Mouse (Mus musculus) thymus, postnatal 10 days (tissue): ENCODE data around the gene Palld.

Experiments
- DNase-seq, 2 experiments: peaks; one replicate each; pipeline ENCODE4 v3.0.0; 2021; ENCODE audit warnings: low spot score in 2 of 2

The Palld gene

DNA sequence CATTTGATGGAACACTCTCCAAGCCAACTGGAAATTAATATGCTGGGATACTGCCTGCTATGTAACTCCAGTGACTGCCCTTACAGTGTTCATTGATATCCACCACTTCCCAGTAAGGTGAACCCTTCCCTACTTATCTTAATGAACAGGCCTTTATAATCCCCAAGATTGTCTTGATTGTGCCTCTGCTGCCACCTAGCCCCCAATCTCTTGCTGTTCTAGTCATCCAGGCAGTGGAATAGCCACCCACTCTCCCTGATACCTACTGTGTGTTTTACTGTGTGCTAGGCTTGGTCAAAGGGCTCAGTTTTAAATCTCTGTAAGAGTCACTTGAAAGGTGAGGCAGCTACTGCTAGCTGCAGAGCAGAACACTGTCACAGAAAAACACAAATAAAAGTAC, 216.2 kb downstream of the Palld start:
- no peak for DNase-seq

GRCm38 (mm10) chr8:61685280-61685679, 217.2 kb downstream of the Palld start:
- no peak for DNase-seq

DNA sequence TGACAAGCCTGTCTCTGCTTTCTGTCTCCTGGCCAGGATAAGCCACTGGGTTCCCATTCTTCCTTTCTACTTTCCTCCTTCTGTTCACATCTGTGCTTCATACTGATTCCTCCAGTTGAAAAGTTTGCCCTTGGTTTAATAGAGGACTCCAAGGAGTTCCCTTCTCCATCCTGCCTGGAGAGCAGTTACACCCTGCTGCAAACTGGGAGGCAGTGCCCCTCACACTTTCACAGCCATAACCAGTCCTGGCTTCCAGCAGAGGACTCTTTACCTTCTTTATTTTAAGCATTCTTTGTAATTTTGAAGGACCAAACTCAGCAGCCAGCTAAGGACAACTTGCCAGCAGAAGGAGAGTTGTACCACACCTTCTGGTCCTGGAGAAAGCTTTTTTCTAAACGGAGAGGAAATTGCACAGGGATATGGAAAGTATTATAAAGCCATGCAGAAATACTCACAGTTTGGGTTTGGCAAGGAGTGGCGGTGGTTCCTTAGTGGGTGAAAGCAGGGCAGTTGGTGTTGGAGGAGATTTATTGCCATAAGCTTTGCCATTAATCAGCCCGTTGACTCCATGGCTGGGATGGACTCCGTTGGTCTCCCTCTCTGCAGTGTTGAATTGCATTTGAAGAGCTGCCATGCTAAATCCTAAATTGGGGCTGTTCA, 218.1 kb downstream of the Palld start:
- DNase-seq: no peak

DNA sequence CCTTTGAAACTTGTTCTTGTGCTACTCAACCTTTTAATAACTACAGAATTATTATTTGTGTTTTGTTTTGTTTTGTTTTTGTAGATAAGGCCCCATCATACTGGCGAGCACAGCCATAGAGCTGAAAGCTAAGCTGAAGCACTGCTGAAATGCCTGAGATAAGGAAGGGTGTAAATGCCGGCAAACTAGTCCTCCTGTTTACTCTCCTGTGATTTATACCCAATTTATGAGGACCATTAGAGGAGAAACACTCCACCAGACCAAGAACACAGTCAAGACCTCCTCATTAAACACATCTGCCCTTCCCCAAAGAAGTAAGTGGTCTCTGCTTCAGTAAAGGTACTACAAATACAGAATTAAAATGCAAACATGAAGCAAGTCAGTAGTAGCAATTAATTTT, 219.6 kb downstream of the Palld start:
- no peak for DNase-seq

DNA sequence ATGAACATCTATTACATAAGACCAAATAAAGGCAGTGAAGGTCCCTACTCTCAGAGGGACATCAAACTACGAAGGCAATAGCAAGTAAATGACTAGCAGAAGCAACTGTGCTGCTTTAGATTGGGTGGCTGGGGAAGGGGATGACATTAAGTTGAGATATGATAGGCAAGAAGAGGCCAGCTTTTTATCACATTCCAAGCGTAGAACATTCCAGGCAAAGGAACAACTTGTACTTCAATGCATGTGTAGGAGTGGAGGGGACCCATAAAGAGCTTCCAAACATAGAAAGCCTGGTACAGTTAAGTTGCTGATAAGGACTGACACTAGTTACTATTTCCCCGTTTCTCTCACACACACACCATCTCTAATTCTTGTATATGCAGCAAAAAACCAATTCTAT, 221.3 kb downstream of the Palld start:
- DNase-seq: no peak

DNA sequence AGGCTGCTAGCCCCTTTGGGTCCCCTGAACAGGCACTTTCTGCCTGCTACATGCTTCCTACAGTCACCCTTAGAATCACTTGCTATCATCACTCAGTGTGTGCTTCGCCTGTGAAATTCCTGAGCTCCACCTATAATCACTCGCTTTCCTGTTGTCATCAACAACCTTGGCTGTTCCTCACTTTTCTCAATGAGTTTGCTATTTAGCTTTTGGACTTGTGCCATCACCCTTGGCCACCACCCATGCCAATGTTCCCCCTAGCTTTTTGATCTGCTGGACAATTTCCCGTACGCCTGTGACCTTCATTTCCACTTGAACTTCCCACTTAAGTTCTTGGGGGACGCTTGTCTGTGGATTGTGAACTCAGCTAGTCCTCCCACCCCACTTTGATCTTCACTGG, 225.3 kb downstream of the Palld start:
- no peak for DNase-seq

DNA sequence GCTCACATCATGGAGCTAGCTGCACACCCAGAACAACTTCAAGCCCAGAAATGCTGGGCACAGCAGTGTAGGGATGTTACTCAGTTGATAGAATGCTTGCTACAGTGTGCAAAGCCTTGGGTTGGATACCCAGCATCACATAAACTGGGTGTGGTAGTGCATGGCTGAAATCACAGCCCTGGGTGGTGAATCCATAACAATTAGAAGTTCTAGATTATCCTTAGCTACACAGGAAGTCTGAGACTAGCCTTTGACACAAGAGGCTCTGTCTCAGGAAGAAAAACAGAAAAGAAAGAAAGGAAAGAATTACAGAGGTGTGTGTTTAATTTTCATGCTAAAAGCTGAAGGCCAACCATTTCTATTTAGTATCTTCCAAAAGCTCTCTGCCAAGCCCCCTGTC, 231.3 kb downstream of the Palld start:
- no peak for DNase-seq

- DNase-seq: no peak
Observed at GRCm38 (mm10) chr8:61670376-61670775, 232.1 kb downstream of the Palld start.

DNA sequence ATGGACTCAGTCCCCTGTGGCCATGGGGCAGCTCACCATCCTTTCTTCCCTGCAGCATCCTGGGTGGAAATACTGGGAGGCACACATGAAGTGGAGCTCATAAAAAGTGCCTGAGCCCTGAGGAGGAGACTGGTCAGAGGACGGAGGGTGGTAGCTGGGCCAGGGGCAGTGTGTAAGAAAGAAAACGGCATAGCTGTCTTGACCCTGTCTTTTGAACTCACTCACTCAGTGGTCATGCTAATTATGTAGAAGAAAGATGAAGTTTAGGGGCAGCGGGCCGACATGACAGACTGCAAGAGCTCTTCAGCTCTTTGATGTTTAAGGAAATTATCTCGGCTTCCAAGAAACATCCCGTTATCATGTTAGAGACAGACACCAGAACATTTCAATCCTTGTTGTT, 235.6 kb downstream of the Palld start:
- no peak for DNase-seq

DNA sequence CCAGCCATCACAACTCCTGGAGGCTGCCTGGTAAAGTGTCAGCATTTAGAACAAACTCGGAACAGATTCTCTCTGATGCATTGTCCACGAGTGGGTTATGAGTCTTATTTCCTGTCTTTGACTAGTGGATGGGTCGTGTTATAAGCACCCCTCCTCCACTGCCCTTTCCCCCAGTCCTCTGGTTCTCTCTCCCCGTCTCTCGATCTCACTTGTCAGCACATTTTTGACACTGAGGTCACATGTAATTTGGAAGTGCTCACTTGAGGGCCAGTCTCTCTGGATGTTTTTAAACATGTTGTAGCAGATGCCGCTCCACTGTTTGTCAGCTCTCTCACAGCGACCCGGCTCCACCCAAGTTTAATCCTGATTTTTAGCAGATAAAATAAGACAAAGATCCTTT, 237.5 kb downstream of the Palld start:
- no peak for DNase-seq

GRCm38 (mm10) chr8:61664162-61664561, 238.3 kb downstream of the Palld start:
- DNase-seq: no peak

GRCm38 (mm10) chr8:61662829-61663228, 239.7 kb downstream of the Palld start:
- DNase-seq: no peak

DNA sequence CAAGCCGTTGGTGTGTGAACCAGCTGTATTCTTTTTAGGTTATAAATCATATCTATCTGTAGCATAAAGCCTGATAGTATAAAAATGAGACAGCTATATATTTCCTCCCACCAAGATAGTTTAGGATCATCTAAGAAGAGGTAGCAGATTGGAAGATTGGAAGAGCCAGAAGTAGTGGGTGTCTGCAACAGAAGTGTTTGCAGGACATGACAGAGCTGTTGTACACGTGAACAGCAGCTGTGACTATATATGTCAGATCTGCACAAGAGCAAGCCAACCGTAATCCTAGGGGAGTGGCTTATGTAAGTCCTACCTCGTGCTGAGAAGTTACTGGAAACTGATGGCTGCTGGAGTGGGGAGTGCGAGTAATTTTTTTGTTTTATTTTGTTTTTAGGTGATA, 240.9 kb downstream of the Palld start:
- no peak for DNase-seq

DNA sequence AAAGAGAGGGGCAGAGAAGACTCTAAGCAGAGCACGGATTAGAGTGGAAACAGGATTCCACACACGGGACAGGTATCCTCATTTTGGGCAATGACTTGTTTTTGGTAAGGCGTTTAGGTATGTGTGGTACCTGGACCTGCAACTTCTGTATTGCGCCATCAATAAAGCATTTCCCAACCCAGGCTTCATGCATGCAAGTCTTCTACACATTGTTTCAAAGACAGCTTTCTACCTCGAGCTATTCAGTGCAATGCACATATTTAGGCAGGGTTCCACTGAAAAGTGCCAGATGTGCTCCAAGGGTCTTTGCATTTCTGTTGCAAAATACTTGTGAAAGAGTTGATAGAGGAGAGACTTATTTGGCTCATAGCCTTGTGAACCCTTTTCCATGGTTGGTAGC, 241.5 kb downstream of the Palld start:
- DNase-seq: no peak

GRCm38 (mm10) chr8:61651955-61652354, 250.5 kb downstream of the Palld start:
- no peak for DNase-seq

- no peak for DNase-seq
Observed at GRCm38 (mm10) chr8:61646195-61646835, 256.2 kb downstream of the Palld start.

DNA sequence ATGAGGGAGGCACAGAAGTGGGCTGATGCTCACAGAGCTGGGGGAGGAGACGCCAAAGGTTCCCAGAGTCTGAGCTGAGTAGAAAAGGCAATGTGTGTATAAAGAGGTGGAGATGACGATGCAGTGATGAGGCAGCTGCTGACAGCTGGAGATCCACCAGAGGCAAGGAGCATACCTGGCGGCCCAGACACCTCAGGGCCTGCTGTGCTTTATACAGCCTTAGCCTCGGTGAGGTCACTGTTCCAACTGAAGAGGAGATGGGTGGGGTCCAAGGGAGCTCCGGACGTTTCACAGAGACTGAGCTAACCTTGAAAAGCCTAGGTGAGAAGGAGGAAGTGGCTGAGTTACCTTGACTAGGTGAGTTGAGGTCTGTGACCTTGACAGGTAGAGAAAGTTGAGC, 256.8 kb downstream of the Palld start:
- DNase-seq: no peak

DNA sequence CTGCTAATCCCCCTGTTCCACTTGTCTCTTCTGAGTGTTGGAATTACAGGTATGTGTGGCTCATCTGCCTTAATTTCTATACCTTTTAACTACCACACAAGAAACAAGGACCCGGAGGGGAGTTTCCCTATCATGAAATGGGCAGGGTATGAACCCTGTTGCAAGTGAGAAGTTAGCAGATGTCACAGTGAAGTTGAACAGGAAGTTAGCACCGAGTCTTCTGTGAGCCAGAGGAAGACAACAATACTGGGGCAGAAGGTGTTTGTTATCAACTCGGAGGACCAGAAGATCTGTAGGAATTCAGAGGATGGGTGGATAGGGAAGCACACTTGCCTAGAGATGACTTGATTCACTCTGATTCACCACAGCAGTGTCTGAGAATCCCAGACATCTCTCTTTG, 259.3 kb downstream of the Palld start:
- DNase-seq: no peak

DNA sequence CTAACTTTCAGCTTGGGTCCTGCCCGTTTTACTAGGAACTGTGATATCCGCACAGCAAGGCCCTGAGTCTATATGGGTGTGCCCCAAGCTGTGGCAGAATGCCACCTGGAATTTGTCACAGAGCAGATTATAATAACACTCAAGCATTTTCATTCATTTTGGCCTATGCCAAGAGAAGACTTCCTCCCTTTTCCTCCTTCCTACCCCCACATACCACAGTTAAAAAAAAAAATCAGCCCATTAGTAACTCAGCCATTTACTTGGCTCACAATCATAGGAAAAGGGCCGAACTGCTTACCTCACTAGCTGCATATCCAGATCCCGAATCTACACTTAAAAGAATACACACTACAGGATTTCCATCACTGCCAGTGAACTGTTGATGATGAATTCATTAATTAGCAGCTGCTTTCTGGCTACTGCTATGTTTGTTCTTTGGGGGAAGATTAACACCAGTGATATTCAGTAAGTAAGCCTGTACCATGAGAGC, 260.1 kb downstream of the Palld start:
- no peak for DNase-seq

DNA sequence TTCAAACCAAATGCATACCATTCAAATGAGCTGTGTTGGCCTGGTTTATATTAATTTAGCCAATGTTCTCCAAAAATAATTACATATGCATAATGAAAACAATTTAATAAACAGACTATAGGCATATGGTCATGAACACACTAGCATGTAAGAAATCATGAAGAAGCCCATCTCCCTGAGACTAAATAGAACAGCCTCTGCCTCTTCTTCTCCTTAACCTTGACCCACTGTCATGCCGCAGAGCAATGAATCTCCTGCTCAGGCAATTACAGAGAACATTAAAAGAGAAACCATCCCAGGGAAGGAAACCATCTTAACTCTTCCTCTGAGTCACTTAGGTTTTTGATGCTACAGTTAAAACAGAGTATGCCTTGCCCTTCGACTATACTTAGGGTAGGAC, 262.9 kb downstream of the Palld start:
- no peak for DNase-seq

DNA sequence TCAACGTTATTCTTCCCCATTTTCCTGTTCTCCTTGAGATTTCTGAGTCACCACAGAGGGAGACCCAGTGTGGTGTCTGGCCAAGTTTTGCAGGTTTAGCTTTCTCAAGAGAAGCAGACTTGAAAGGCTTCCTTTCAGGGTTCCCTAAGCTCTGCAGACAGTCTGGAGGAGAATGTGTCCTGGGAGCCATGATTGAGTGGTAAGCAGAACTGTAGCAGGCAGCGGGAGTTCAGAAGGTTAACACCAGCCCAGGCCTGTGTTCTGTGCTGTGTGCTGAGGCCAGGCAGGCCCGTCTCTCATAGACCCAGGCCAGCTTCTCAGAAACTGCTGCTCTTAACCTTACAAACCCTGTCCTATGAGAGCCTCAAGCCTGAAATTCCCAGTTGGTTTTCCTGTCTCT, 263.5 kb downstream of the Palld start:
- no peak for DNase-seq

DNA sequence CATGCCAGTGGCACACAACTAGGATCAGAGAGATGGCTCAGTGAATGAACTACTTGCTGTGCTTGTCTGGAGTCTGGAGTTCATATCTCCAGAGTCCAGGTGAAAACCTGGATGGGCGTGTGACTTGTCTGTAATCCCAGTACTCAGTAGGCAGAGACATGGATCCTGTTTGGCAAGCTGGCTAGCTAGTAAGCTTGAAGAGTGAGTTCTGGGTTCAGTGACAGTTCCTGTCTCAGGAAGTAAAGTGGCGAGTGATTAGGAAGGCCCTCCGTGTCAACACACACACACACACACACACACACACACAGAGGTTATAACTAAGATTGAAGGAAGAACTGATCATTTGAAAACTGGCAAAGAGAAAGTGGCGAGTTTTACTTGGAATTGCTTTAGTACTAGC, 264.8 kb downstream of the Palld start:
- no peak for DNase-seq

- no peak for DNase-seq
Observed at GRCm38 (mm10) chr8:61634811-61635210, 267.7 kb downstream of the Palld start.

DNA sequence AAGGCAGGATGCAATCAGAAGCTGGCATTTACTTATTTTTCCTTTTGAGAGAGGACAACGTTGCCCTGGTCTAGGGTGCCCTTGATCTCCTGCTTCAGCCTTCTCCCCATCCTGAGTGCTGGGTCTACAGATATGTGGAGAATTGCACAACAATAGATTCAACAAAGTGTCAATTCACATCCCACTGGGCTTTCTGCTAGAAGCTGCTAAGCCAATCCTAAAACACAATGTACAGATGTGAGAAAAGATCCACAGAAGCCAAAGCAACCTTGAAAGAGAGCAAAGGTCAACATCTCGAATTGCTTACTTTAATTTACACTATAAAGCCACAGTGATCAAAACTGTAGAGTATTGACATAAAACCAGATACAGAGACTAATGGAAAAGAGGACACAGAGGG, 270.2 kb downstream of the Palld start:
- no peak for DNase-seq
